Mouse (Mus musculus) cerebellum, adult 11-12 months (tissue): Measurements from ENCODE around the gene Gm9789.
"Not testable (repeated sequence)": the region's sequence is repeated elsewhere in the genome, so short reads cannot be mapped to it uniquely, and the experiment has no call there.

Experiments used
- DNase-seq: peaks from one replicate; pipeline ENCODE4 v3.0.0; 2022

Gm9789 gene

GRCm38 (mm10) chr16:89157652-89158051 lies at the start of gene Gm9789:
TSS of gene Gm9789 (plus strand) at chr16:89157952.
- DNase-seq, result no peak

GRCm38 (mm10) chr16:89140551-89140950 lies 17.2 kb upstream of the Gm9789 start, which contains the start of gene Gm6358:
TSS of gene Gm6358 (plus strand) at chr16:89140851.
- no peak for DNase-seq

- no peak for DNase-seq
Measured at GRCm38 (mm10) chr16:89150786-89151185, 7.0 kb upstream of the Gm9789 start, which contains the start of gene Gm10061. TSS of gene Gm10061 (plus strand) at chr16:89151086.

GRCm38 (mm10) chr16:89169190-89169589 lies 11.4 kb downstream of the Gm9789 start, which contains the start of gene Gm7735:
TSS of gene Gm7735 (plus strand) at chr16:89169490.
- DNase-seq, result not testable (repeated sequence)

- no peak for DNase-seq
Measured at GRCm38 (mm10) chr16:89174435-89174834, 16.7 kb downstream of the Gm9789 start, which contains the start of gene 1110057P08Rik. TSS of gene 1110057P08Rik (plus strand) at chr16:89174735.

- DNase-seq, result no peak
Measured at GRCm38 (mm10) chr16:89188621-89189020, 30.9 kb downstream of the Gm9789 start.

GRCm38 (mm10) chr16:89205561-89205960 lies 47.8 kb downstream of the Gm9789 start, which contains the start of gene Krtap20-2:
TSS of gene Krtap20-2 (plus strand) at chr16:89205861.
- DNase-seq, result no peak
